Mouse (Mus musculus): ENCODE measurements around the gene Mon2.
"Not testable (repeated sequence)": the region's sequence is repeated elsewhere in the genome, so short reads cannot be mapped to it uniquely, and the experiment has no call there.

The Mon2 gene

DNA sequence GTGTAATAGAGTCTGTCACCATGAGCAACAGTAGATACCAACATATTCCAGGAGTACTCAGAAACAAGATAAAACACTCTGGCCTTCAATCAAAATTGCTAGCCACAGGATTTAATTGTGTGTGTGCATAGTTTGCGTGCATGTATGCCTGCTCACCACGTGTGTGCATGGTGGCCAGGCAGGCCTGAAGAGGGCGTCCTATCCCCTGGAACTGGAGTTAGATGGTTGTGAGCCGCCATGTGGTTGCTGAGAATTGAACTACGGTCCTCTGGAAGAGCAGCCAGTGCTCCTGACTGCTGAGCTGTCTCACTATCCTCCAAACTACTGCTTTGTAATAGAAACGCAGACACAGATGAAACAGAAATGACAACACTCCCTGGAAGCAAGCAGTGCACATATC lies 85.7 kb downstream of the Mon2 start:
- DNase-seq = no peak

DNA sequence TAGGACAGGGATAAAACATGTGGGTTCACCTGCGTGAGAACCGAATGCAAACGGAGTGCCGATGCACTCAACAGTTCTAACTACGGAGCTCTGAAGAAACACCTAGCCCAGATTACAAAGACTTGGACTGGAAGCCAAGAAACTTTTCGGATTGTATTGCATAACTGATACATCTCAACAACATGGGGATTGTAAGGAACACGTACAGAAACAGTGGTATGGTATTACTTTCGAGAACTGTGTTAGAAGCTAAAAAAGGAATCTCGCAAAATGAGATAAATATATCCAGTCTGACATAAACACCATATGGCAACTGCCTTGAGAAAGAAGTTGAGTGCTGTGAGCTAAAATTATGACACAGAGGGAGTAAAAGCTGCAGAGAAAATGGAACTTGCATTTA lies 86.4 kb downstream of the Mon2 start:
- DNase-seq = no peak

DNA sequence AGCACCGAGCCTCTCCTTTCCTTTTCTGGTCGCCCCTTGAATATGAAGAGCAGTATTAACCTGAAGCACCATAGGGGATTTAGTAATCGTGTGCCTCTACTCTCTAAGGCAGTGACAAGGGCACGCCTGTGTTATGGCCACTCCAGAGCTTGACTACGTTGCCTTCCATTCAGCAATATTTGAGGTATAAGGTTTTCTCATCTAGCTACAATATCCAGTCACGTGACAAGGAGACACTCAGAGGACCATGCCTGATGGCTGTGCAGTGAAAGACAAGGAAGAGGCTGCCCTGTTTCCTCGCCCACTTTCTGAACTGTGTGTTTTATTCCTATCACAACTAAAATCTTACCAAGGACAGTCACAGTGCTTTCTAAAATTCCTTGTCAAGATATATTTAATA lies 87.9 kb downstream of the Mon2 start:
- no peak for DNase-seq

DNA sequence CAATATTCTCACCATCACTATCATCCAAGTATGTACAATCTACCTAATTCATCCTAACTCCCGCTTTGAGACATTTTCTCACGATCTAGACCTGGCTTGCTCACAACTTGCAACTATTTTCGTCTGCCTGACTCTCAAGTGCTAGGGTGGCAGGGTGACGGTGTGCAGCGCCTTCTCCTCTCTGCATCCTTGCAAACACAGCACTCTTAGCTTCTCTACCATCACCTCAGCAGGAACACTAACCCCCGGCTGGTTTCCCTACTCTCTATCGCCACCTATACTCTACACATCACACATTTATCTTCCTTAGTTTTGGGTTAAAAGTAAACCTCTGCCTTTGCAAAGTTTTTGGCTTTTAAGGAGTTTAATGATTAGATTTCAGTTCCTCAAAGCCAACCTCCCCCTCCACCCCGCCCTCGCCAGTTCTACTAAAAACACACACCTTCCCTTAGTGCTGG lies 88.6 kb downstream of the Mon2 start:
- DNase-seq = peak; percentile 62

DNA sequence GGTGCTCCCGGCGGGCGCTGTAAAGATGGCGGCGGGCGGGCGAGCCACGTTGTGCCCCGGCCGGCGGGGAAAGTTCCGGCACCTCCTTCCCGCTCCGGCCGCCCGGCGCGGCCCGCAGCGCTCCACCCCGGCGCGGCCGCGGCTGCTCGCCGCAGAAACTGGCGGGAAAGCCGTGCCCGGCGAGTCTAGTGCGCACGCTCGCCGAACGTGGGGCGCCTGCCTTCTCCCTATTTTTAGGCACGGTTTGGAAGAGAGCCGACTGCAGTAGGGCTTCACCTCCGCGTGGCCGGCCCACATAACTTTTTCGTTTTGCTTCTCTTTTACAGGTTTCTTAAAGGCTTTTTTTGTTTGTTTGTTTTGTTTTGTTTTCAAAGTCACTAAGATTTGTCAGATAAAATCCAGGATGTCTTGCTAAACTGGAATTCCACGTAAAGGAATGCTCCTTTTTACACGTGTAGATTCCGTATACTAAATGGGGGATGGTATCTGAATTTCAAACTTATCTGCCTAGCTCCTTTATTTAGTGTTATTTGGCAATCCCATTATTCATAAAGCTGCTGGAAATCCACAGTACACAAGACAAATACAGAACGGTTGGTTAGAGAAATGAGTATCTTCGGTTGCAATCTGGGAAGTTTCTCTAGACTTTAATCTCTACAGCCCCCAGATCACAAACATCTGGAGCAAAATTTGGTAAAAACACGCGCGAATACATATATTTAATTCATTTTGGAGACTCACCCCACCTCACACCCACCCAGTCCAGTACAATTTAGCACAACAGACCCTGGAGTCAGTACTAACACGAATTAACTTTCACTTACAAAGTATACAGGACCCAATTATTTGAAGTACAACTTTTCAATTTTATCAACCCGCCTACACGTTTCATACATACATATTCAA lies 89.7 kb downstream of the Mon2 start:
- peak; percentile 86 for DNase-seq

DNA sequence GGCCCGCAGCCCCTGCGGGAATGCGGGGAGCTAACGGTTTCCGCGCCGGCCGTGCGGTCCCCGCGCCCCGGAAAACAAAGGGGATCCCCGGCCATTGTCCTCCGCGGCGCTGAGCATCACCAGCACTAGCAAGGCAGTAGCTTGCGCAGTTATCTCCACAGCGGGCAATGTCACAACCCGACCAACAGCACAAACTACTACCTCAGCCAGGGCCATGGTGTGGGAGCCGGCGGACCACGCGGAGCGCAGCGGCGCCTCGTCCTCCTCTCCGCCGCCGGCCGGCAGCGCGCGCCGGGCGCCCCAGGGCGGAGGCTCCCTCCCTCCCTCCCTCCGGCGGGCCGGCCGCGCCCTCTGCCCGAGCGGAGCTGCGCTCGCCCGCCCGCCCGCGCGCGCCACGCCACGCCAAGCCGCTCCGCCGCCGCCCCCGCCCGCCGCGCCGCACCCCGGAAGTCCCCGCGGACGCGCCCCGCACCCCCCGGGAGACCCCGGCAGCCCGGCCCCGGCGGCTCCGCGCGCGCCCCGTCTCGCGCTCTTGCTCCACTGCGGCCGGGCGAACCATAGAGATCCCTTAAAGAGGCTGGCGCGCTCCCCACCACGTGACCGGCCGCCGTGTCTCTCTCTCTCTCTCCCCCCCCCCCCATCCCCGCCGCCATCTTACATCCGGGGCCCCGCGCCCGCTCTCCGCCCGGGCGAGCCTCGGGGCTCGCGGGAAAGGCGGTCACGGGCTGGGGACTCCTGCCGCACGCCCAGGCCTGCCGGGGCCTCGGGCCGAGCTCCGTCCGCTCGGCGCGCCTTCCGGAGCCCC lies 90.6 kb downstream of the Mon2 start:
- peak; percentile 92 for DNase-seq

DNA sequence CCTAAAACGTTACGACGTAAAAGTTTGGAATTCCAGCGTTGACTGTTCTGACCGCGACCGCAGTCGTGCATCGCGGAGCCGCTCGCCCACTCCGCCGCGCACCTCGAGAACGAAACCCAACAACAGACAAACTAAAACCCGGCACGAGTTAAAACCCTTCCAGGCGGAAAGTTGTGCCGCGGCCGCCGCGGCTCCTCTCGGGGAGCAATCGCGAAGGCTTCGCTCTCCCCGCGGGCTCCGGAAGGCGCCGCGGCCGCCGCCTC lies 91.1 kb downstream of the Mon2 start:
- DNase-seq = peak; percentile 70

DNA sequence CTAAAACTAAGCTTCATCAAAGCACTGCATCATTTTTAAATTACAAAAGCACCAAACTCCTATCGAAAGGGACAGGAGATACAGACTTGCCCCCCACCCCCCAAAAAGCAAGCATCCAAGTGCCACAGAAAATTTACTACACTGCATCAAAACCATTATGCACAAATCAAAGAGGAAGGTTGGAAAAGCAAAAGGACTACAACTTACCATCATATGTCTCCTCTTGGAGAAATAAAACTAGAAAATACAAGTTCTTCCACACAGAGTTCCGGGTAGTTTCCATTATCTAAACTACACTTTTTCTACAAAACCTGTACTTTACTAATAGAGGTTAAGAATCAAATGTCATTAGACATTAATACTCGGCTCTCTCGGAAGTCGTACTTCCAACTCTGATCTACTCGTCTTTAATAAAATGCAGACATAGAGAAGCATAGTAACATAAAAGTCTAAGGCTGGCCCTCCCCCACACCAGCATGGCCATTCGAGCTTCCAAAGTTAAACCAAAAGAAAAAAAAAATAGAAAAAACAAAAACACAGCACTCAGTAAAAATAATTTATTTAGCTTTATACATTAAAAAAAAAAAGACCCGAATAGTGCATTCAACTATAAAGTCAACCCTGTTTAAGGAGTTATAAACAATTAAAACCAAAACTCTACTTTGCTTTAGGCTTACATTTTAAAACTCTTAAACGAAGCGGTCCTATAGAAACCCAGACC lies 91.6 kb downstream of the Mon2 start:
- DNase-seq = peak; percentile 31

DNA sequence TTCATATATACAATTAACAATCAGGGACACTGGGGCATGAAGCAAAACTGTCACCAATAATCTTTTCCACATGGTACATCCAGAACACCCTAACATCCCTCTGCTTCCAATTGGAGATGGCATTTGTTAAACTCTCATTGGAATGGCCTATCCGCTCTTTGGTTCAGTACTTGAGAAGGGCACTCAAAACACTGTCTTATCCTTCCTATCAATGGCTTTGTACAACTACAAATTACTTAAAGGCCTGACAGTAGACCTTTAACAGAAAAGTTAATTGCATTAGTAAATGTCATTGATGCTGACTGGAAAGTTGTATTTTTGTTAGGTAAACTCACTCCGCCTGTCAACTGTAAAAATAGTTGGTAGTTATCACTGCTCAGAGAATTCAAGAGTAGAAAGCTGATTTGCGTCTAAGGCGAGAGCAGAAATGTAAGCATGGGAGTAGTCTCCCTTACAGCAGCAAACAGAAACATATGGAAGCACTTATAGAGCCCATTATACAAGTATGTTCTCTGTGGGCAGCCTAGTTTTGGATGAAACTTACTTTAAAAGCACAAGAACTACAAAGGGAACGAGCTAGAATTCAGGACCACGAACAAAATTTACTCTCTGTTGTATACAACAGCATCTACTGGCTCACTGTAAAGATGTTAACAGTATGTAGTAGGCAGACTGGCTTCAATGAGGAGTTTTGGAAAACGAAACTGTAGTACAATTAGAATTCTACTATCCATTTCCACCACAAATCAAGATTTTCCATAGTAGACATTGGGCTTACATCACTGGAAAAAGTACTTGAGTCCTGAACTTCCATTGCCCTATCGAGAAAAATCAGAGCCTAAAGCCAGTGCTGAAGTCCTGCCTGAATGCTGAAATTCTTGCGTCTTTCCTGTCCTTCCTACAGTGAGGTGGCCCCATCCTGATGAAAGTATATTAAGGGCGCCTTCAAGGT lies 92.5 kb downstream of the Mon2 start:
- no peak for DNase-seq

DNA sequence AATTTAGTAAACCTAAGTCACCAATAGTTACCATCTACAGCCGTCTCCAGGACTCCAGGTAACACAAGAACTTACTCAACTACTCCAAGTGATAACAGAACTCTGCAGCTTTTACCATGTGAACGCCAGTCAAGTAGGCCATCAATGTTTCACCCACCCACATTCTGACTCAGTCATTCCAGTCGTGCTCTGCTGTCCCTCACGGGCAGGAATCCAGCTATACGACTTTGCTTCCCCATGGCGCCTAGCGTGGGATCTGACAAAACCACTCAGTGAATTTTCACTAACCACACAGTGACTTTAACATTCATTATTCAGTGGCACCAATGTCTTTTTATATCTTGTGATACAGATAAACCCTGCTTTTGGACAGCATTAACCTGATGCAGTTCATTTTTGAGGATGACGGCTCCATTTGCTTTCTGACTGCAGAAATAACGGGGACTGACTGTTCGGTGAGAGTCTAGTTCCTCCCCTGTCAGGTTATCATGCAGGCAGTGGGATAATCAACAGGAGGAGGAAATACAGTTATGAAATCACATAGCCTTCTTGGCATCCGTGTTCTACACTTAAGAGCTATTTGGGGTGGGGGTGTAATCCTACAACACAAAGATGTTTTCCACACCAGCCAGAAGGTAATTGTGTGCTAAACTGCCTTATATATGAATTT lies 93.3 kb downstream of the Mon2 start:
- peak; percentile 34 for DNase-seq

DNA sequence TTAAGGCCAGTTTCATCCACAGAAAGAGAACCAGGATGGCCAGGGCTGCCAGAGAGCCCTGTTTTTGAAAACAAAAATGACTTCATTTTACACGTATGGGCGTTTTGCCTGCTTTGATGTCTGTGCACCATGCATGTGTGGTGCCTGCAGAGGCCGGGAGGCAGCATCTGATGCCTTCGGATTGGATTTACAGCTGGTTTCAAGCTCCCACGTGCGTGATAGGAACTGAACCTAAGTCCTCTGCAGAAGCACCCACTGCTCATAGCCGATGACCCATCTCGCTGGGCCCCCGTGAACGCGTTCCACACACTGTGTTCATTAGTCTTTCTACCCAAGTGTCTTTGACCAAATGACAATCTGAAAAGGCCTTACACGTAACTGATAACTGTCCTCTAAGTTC lies 96.2 kb downstream of the Mon2 start:
- DNase-seq = no peak

DNA sequence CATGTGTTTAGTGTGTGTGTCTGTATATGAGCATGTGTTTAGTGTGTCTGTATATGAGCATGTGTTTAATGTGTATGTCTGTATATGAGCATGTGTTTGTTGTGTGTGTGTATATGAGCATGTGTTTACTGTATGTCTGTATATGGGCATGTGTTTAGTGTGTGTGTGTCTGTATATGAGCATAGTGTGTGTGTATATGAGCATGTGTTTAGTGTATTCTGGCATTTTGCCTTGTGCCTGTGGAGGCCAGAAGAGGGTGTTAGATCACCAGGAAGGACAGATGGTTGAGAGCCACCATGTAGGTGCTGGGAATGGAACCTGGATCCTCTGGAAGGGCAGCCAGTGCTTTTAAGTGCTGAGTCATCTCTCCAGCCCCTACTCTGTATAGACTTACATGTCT lies 96.9 kb downstream of the Mon2 start:
- no peak for DNase-seq

DNA sequence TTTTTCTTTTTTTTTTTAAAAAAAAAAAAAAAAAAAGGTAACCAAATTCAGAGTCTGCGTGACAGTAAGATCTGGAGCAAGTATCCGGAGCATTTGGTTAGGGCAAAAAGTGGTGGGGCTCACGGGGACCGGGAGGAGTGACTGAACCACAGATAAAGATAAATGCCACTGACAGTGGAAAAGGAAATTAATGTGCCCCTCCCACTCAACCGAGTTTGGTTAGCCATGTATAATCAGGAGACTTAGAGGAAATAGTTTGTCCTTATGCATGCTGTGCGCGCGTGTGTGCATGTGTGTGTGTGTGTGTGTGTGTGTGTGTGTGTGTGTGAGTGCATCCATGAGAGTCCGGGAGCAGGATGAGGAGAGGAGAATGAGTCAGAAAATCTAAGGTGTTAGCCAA lies 100.3 kb downstream of the Mon2 start:
- DNase-seq = no peak

DNA sequence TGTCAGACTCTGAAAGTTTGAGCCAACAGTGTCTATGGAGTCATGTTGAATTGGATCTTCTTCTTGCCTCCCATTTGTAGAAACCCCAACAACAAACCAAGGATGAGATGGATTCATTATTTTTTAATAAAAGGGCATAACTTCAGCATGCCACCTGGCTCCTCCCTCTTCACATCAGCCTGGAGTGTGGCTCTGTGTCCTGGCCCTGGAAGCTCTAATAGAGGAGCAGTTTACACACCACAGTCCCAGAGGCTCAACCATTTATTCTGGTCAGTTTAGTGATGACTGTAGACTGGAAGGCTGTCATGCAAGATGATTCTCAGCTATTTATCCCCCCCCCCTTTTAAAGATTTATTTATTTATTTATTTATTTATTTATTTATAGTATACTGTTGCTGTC lies 103.1 kb downstream of the Mon2 start:
- DNase-seq = no peak

DNA sequence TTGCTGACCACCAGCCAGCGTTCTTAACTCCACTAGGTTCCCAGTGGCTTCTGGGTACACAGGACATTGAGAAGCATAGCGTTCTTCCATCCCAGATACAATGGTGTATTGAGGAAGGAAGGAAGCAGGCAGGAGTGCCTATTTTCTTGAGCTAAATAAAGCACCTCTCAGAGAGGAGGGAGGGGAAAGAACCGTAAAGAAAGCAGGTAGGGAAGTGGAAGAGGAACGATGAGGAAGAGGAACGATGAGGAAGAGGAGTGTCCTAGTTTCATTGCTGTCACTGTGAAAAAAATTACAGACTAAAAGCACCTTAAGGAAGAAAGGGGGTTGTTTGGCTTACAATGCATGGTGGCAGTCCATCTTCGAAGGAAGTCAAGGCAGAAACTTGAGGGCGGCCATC lies 106.1 kb downstream of the Mon2 start:
- DNase-seq = no peak

DNA sequence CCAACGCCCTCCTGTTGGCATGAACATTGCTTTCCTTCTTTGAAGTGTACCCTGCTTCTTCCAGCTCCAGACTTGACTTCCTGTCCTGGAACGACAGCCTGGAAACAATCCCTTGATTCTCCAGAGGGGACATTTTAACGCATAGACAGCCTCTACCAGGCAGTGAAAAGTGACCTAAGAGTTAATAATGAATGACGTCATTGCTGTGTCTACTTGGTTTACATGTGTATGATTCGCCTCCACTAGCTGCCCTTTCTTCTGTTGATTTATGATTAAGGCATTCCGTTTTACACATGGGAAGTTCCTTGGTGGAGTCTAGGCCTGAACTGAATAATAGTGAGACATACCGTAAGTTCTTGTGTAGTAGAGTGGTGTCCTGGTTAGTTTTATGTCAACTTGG lies 109.9 kb downstream of the Mon2 start:
- DNase-seq = no peak

DNA sequence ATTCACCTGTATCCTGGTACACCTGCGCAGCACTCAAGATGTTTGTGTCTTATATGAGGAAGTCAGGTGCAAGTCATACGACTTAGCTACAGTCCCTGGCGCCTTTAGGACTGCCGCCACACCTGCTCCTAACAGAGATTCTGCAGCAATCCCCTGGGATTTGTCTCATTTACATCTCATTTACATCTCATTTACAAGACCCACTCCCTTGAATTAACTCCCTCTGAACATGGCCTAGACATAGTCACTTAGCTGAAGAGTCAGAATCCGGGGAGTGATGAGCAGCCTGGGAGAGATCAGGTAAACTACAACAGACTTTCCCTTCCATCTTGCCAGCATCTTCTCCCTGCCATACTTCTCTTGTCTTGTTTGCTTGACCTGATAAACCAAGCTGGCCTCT lies 110.7 kb downstream of the Mon2 start:
- not testable (repeated sequence) for DNase-seq

DNA sequence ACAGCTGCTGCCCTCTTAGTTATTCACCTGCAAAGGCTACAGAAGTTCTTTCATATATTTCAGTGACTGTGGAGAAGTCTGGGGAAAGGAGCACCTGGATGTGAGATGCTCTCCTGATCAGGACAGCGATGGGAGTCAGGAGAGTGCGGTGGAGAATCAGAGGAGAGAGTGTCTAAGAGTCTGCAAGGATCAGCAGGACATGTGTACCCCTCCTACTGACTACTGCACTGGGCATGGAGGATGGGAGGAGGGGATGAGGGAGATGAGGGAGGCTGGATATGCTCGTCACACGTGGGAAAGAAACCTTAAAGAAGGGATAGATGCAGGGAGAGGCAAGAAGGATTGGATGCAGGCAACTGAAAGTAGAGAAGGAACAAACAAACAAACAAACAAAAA lies 112.1 kb downstream of the Mon2 start:
- DNase-seq = no peak

DNA sequence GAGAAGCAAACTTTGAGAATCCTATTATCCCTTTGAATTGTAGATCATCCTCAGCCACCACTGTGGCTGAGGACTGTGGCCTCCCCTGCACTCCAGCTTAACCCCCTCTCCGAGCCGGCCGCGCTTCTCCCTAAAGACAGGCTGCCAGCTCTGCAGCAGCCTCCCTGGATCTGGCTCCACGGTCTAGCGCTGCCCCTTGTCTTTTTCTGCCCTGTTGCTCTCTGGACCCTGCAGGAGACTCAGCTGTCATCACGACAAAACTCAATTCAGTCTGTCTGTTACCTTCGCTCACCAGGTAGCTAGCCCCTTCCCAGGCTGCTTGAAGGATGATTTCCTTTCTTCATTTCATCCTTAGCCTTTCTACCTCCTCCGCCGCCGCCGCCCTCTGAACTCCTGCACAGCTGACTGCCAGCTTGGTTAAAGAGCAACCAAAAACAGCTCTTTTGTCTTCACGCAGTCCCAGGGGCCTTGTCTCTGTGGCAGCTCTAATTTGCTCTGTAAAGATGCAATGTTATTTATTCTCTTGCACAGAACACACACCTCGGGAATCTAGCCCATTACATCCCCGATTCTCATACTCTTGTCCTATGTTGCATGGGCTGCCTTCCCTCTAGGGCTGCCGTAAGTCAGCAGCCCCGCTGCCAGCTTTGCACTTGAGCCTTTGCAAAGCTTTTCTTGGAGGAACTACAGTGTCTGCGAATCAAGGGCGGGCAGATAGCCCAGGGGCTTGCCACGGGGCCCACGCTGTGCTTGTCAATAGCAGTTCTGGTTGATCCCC lies 112.7 kb downstream of the Mon2 start:
- peak; percentile 63 for DNase-seq

DNA sequence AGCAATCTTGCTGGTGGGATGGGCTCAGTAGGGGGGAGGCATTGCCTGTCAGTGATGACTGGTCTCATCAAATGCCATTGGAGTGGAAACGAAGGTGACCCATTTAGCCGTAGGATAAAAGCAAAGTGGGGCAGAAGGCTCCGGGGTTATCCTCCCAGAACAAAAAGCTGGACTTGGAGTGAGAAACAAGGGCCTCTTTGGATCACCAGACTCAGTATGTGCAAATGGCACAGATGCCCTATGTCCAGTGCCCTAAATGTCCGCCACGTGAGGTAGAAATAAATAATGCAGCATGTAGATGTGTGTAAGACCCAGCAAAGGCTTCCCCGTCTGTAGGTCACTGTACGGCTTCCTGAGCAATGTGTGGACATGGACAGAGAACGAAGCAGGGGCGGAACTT lies 113.7 kb downstream of the Mon2 start:
- DNase-seq = no peak

DNA sequence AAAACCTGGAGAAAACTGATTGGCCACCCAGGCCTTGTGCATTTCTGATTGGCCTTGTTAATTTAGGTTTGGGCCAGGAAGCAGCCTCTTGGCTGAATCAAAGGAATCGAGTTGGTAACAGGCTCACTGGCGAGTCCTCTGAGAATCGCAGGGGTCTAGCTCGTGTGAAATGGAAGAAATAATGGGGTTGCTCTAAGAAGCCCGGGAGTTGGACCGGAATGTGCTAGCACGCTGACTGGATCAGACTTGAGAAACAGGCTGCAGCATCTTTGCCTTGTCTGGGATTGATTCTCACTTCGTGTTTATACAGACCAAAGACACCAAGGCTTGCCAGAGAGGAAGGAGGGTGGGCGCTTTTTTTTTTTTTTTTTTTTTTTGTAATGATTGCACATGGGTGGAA lies 114.8 kb downstream of the Mon2 start:
- DNase-seq = no peak

All from kidney, postnatal 10 days (tissue).